In the genomic region with DNA sequence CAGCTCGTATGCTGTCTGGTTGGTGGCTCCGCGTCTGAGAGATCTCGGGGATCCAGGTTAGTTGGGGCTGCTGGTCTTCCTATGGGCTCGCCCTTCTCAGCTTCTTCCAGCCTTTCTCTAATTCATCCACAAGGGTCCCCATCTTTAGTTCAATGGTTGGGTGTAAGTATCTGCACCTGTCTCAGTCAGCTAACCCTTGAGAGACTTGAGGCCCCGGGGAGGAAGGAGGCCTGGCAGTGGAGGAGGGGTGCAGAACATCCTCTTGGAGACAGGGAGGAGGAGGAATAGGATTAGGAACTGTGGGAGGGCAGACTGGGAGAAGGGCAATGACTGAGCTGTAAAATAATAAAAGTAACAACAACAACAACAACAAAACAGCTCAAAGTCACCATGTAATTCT, we compare ENCODE assay signal across 48 mouse cellular contexts. TPM values are rescaled to one million over a fixed set of nuclear protein-coding genes. Genes with fewer than 3 reads are reported as not detected.
"Had no signal": no experiment of that assay in that cellular context is flagged by ENCODE, and none has a peak within 500 bp of the region (broad histone marks: within the 10 kb centered on the region; RNA-seq: fewer than 3 reads in every experiment).

No protein-coding gene starts in this region.

- ATAC-seq: hindbrain, embryonic 16.5 days; hindbrain, postnatal 0 days; inflammation-experienced regulatory T-cells, adult 6 months; intestine, embryonic 15.5 days; intestine, embryonic 16.5 days; intestine, postnatal 0 days had no signal

- H3K9me3 ChIP-seq: heart, embryonic 10.5 days; heart, embryonic 12.5 days; heart, embryonic 13.5 days; heart, embryonic 15.5 days; hindbrain, embryonic 10.5 days; hindbrain, embryonic 12.5 days; hindbrain, embryonic 13.5 days; hindbrain, embryonic 15.5 days; intestine, embryonic 15.5 days had no signal

- H3K36me3 ChIP-seq: heart, embryonic 10.5 days; heart, embryonic 12.5 days; heart, embryonic 13.5 days; heart, embryonic 15.5 days; hindbrain, embryonic 10.5 days; hindbrain, embryonic 12.5 days; hindbrain, embryonic 13.5 days; hindbrain, embryonic 15.5 days; intestine, embryonic 15.5 days had no signal

- H3K27me3 ChIP-seq: heart, embryonic 12.5 days; heart, embryonic 13.5 days; heart, embryonic 15.5 days; hindbrain, embryonic 12.5 days; hindbrain, embryonic 13.5 days; hindbrain, embryonic 15.5 days; intestine, embryonic 15.5 days had no signal

- H3K4me3 ChIP-seq: heart, embryonic 10.5 days; heart, embryonic 12.5 days; heart, embryonic 13.5 days; heart, embryonic 15.5 days; hindbrain, embryonic 10.5 days; hindbrain, embryonic 12.5 days; hindbrain, embryonic 13.5 days; hindbrain, embryonic 15.5 days; intestine, embryonic 15.5 days; layer of hippocampus, adult 2 months; left cerebral cortex, adult 2 months had no signal

- DNase-seq: heart, postnatal 10 days; heart, postnatal 14 days; heart, postnatal 36 days; heart, postnatal 4 days; kidney, adult 11 months; kidney, adult 18-20 months; kidney, adult 2 months; kidney, adult 8-10 months; kidney, adult 9 months; kidney, postnatal 10 days; kidney, postnatal 14 days; kidney, postnatal 25 days; kidney, postnatal 36 days; kidney, postnatal 4 days; layer of hippocampus, adult 9-11 months; layer of hippocampus, postnatal 36 days had no signal

- H3K27ac ChIP-seq: heart, embryonic 10.5 days; heart, embryonic 13.5 days; heart, embryonic 15.5 days; hindbrain, embryonic 10.5 days; hindbrain, embryonic 12.5 days; hindbrain, embryonic 13.5 days; hindbrain, embryonic 14.5 days; hindbrain, embryonic 15.5 days; hindbrain, postnatal 0 days; intestine, embryonic 15.5 days; kidney, postnatal 0 days; layer of hippocampus, adult 2 months; left cerebral cortex, adult 2 months had no signal

- H3K4me2 ChIP-seq: heart, embryonic 12.5 days; heart, embryonic 13.5 days; heart, embryonic 15.5 days; hindbrain, embryonic 12.5 days; hindbrain, embryonic 13.5 days; hindbrain, embryonic 14.5 days; hindbrain, embryonic 15.5 days; intestine, embryonic 15.5 days had no signal

- H3K4me1 ChIP-seq: hindbrain, embryonic 10.5 days; hindbrain, embryonic 12.5 days; hindbrain, embryonic 13.5 days; hindbrain, embryonic 15.5 days; intestine, embryonic 15.5 days had no signal

- H3K9ac ChIP-seq: heart, embryonic 12.5 days; heart, embryonic 13.5 days; heart, embryonic 15.5 days; hindbrain, embryonic 12.5 days; hindbrain, embryonic 13.5 days; hindbrain, embryonic 14.5 days; hindbrain, embryonic 15.5 days; intestine, embryonic 15.5 days had no signal

RNA-seq across cellular contexts. Expression of gene Gpr15, which starts 18.7 kb away (rescaled TPM):
- total RNA-seq: heart, postnatal 10 days; heart, postnatal 14 days; heart, postnatal 25 days; heart, postnatal 36 days; heart, postnatal 4 days; hematopoietic stem cell, adult 5-6 weeks; layer of hippocampus, adult 18-20 months; layer of hippocampus, adult 2 months; layer of hippocampus, adult 8-10 months; layer of hippocampus, postnatal 10 days; layer of hippocampus, postnatal 14 days; layer of hippocampus, postnatal 25 days; layer of hippocampus, postnatal 36 days; left cerebral cortex, adult 18-20 months; left cerebral cortex, adult 2 months; left cerebral cortex, adult 8-10 months had no signal
- polyA plus RNA-seq: heart, embryonic 10.5 days; heart, embryonic 12.5 days; heart, embryonic 13.5 days; heart, embryonic 14.5 days; heart, embryonic 15.5 days; hindbrain, embryonic 10.5 days; hindbrain, embryonic 11.5 days; hindbrain, embryonic 12.5 days; hindbrain, embryonic 13.5 days; hindbrain, embryonic 14.5 days; hindbrain, embryonic 15.5 days; hindbrain, embryonic 16.5 days; hindbrain, postnatal 0 days; intestine, embryonic 14.5 days; intestine, embryonic 15.5 days; kidney, embryonic 14.5 days; kidney, embryonic 16.5 days; kidney, postnatal 0 days had no signal
